Mouse (Mus musculus) midbrain, embryonic 15.5 days (tissue): ENCODE data around the gene Ftl1. TPM values are rescaled to one million over a fixed set of nuclear protein-coding genes. Genes with fewer than 3 reads are reported as not detected.

Source experiments
- ATAC-seq: fragments of 200-750 bp; cut with Nextera tagmentation; replicated peaks from 2 replicates; pipeline ENCODE4 v1.8.0; 2017; ENCODE audit warnings: moderate TSS enrichment
- H3K27ac ChIP-seq: fragments of 300-500 bp; sonication (generic); 2 replicates; pipeline ENCODE4 v1.5.1; 2015; ENCODE audit warnings: mild to moderate bottlenecking, inconsistent platforms
- H3K27me3 ChIP-seq: fragments of 300-500 bp; sonication (generic); replicated peaks from 2 replicates; pipeline ENCODE4 v1.6.1; 2015; ENCODE audit warnings: inconsistent platforms
- H3K36me3 ChIP-seq: fragments of 300-500 bp; sonication (generic); replicated peaks from 2 replicates; pipeline ENCODE4 v1.6.1; 2015; ENCODE audit warnings: inconsistent platforms
- H3K4me1 ChIP-seq: fragments of 300-500 bp; sonication (generic); 2 replicates; pipeline ENCODE4 v1.6.1; 2015; ENCODE audit warnings: inconsistent platforms
- H3K4me2 ChIP-seq: fragments of 300-500 bp; sonication (generic); 2 replicates; pipeline ENCODE4 v1.6.1; 2015; ENCODE audit warnings: inconsistent platforms, mild to moderate bottlenecking, moderate library complexity
- H3K4me3 ChIP-seq: fragments of 300-500 bp; sonication (generic); 2 replicates; pipeline ENCODE4 v1.5.1; 2015; ENCODE audit warnings: mild to moderate bottlenecking, inconsistent platforms
- H3K9ac ChIP-seq: fragments of 300-500 bp; sonication (generic); 2 replicates; pipeline ENCODE4 v1.6.1; 2015; ENCODE audit warnings: mild to moderate bottlenecking, inconsistent platforms
- H3K9me3 ChIP-seq: fragments of 300-500 bp; sonication (generic); 2 replicates; pipeline ENCODE4 v1.6.1; 2016; ENCODE audit warnings: inconsistent platforms
- WGBS: fragments of 180-500 bp; shearing (Covaris S2); methylation state at CpG from one replicate; pipeline ENCODE4 v1.1.7; 2015; ENCODE audit warnings: mixed read lengths; 5-methylcytosine and 5-hydroxymethylcytosine counted together
- polyA plus RNA-seq: library from polyadenylated mRNA; unstranded; fragments of >200 nt; fragmentation: Nextera tagmentation; extraction: Ambion mirVana; gene quantifications from 2 replicates; pipeline ENCODE4 v1.2.1, GENCODE M21; 2015

The Ftl1 gene
- polyA plus RNA-seq, 1 experiment from 2014 or later: 6,021 TPM

DNA sequence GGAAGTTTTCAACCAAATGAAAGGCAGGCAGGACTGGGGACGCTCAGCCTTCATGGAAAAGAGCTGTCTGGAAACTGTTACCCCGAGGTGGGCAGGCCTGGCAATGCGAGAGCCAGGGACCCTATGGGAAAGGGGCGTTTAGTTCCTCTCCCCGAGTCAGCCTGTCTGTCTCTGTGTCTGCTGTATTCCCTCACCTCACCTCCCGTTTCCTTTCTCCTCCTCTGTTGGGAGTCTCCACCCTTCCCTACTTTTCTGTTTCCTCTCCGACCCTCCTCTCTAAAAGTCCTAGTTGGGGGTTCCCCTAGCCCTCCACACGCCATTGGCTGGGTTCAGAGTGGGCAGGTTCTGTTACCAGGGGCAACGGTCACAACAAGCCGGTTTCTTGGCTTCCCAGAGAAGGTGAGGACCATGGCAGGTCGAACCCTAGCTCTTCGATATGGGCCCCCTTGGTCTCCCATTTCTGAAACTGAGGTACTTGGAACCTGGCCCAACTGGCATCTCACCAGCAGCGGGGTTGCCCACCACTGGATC lies 41.7 kb downstream of the Ftl1 start:
- H3K4me2 ChIP-seq: no peak overlapping the region
- whole genome bisulfite sequencing: 12% methylated on average over 13 of the region's 13 CpGs
- H3K4me3 ChIP-seq: no peak overlapping the region

DNA sequence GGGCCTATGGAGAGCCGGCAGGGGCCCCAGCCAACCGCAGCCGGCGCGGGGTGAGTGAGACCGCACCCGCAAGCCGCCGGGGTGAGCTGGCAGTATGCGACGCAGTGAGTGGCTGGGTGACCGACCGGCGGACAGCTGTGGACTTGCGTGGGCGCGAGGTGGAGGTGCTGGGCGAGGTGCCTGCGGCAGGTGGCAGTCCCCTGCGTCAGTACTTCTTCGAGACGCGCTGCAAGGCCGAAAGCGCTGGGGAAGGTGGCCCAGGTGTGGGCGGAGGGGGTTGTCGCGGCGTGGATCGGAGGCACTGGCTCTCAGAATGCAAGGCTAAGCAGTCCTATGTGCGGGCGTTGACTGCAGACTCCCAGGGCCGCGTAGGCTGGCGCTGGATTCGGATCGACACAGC lies 44.0 kb downstream of the Ftl1 start:
- H3K9ac ChIP-seq: no peak overlapping the region
- 8% methylated on average over 37 of the region's 37 CpGs for WGBS
- peaks cover 11% of the 10 kb centered on the region for H3K4me1 ChIP-seq
- H3K4me2 ChIP-seq: peak overlapping the region; percentile 20
- H3K36me3 ChIP-seq: no peaks in the 10 kb centered on the region
- no peak overlapping the region for H3K4me3 ChIP-seq
- ATAC-seq: no peak
- H3K9me3 ChIP-seq: no peaks in the 10 kb centered on the region
- H3K27ac ChIP-seq: no peak overlapping the region
- peaks cover 94% of the 10 kb centered on the region for H3K27me3 ChIP-seq

More for the DNA sequence above, 41.7 kb downstream of the Ftl1 start:
- peaks cover 11% of the 10 kb centered on the region for H3K4me1 ChIP-seq
- H3K36me3 ChIP-seq: peaks cover 17% of the 10 kb centered on the region
- H3K27ac ChIP-seq: no peak overlapping the region
- no peaks in the 10 kb centered on the region for H3K9me3 ChIP-seq
- no peak for ATAC-seq
- peaks cover 80% of the 10 kb centered on the region for H3K27me3 ChIP-seq
- no peak overlapping the region for H3K9ac ChIP-seq

DNA sequence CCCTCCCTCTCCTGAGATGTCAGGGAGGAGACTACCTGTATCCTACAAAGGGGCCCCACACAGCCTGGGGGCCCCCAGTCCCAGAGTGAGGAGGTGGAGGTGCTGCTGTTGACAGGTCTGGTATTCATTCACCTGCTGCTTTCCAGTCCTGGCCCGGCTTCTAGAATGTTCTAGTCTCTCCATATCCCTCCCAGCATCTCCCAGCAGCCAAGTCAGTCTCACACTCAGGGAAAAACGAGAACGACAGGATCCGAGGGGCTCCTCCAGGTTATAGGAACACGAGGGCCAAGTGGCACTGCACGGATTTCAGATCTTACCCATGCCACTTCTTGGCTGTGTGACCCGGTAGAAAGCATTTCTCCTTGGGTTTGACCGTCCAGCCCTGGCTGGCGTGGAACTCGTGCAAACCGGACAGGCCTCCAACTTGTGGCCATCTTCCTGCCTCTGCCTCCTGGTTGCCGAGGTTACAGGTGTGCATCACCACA lies 44.9 kb downstream of the Ftl1 start:
- peaks cover 94% of the 10 kb centered on the region for H3K27me3 ChIP-seq
- peaks cover 11% of the 10 kb centered on the region for H3K4me1 ChIP-seq
- H3K4me3 ChIP-seq: no peak overlapping the region
- H3K9me3 ChIP-seq: no peaks in the 10 kb centered on the region
- H3K36me3 ChIP-seq: no peaks in the 10 kb centered on the region
- no peak overlapping the region for H3K27ac ChIP-seq
- no peak overlapping the region for H3K4me2 ChIP-seq
- no peak overlapping the region for H3K9ac ChIP-seq
- WGBS: 38% methylated on average over 12 of the region's 12 CpGs
- ATAC-seq: no peak

DNA sequence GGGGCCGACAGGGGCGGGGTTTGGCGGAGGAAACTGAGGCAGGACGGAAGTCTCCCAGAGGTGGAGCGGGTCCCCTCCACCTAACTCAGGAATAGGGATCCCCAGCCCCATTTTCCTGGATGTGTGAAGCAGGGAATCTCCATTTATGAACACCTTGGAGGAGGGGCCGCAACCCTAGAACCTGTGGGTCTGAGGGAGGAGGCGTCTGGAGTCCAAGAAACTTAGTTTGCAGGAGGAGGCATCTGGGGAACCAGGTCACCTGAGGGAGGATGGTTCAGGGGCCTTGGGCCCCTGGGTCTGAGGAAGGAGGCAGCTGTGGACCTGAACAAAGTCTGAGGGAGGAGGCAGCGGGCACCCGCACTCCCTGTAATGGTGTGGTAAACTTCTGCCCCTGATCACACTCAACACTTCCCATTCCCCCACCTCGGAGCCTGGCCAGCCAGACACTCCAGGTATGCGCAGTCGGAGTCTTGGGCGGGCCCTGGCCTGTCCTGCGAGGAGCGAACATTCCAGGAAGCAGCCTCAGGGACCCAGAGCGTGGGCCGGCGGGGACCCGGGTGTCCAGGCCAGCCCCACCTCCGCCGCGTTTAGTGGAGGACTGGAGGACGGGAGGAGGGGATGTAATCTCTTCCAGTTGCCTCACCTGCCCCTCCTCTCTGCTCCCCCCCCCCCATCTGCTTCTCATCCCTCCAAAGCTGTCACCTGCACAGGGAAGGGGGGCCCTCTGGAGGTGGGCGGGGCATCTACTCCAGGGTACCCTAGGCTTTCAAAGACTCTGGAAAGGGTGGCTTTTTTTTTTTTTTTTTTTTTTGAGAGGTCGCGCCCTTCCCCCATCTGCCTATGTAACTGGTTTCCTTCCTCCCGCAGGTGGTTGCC lies 45.6 kb downstream of the Ftl1 start:
- 2% methylated on average over 26 of the region's 27 CpGs for WGBS
- peak overlapping the region; percentile 88 for H3K4me2 ChIP-seq
- peak; percentile 51 for ATAC-seq

DNA sequence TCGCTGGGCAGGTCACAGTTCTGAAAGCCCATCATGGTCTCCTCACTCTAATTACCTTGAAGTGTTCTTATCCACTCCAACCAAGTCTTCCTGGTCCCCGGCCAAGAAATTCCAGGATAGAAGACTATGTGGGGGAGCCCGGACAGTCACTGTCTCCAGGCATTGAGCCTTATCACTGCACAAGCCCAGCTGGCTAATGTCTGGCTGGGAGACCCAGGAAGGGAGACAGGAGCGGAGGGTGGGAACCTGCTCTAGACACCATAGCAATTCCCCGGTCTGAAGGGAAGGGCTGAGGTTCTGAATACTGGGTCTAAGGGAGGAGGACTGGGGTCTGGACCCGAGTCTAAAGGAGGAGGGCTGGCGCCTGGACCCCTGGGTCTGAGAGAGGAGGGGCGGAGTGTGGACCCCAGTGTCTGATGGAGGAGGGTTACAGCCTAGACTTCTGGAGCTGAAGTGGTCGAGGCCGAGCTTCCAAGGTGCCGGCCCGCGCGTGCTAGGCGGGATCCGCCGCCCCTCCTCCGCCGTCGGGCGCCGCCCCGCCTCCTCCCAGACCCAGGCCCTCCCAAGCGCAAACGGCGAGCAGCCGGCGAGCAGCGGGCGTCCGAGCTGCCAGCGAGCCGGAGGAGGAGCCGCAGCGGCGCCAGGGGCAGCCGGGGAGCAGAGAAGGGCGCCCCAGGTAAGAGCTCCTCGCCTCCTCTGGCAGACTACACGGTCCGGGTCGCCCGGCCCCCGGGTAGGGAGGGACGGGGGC lies 46.4 kb downstream of the Ftl1 start, which contains the start of gene Ntf5:
Gene Ntf5, plus strand, starts transcription at position 583 of the 751 bp plus-strand sequence.
- peak; percentile 62 for ATAC-seq
- Histone ChIP-seq H3K27ac (no peak within 1 kb of the TSS), H3K9me3 (no peaks in the 10 kb centered on the region), H3K9ac (peak within 1 kb of the TSS; percentile 46), H3K36me3 (no peaks in the 10 kb centered on the region), H3K4me3 (peak within 1 kb of the TSS; percentile 44), H3K27me3 (peaks cover 95% of the 10 kb centered on the region), H3K4me2 (peak within 1 kb of the TSS; percentile 88), H3K4me1 (peaks cover 11% of the 10 kb centered on the region)
- WGBS: 3% methylated on average over 35 of the region's 45 CpGs

More for the DNA sequence above, 45.6 kb downstream of the Ftl1 start:
- Histone ChIP-seq H3K9ac (peak overlapping the region; percentile 46), H3K4me1 (peaks cover 11% of the 10 kb centered on the region), H3K36me3 (no peaks in the 10 kb centered on the region), H3K4me3 (peak overlapping the region; percentile 44), H3K27me3 (peaks cover 95% of the 10 kb centered on the region), H3K27ac (no peak overlapping the region), H3K9me3 (no peaks in the 10 kb centered on the region)

DNA sequence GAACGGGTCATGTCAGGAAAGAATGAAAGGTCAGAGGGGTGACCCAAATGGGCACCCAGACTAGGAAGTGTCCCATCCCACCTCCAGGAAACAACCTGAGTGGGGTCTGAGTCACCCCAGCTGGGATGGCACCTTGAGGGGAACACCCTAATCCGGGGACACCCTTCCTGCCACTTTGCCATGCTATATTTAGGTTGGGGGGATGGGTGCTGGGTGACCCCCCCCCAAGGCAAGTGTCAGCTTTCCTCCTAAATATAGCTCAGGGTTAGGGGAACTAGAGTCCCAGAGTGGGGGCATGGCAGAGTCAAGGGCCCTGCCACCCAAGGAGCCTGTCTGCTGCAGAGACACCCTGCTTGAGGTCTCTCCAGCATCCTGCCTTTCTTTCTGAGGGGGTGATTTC lies 47.3 kb downstream of the Ftl1 start:
- Histone ChIP-seq H3K4me2 (no peak overlapping the region), H3K36me3 (no peaks in the 10 kb centered on the region), H3K9ac (no peak overlapping the region), H3K4me1 (peaks cover 11% of the 10 kb centered on the region), H3K27me3 (peaks cover 95% of the 10 kb centered on the region), H3K9me3 (no peaks in the 10 kb centered on the region), H3K27ac (no peak overlapping the region), H3K4me3 (no peak overlapping the region)
- no peak for ATAC-seq
- 90% methylated on average over 2 of the region's 2 CpGs for WGBS

DNA sequence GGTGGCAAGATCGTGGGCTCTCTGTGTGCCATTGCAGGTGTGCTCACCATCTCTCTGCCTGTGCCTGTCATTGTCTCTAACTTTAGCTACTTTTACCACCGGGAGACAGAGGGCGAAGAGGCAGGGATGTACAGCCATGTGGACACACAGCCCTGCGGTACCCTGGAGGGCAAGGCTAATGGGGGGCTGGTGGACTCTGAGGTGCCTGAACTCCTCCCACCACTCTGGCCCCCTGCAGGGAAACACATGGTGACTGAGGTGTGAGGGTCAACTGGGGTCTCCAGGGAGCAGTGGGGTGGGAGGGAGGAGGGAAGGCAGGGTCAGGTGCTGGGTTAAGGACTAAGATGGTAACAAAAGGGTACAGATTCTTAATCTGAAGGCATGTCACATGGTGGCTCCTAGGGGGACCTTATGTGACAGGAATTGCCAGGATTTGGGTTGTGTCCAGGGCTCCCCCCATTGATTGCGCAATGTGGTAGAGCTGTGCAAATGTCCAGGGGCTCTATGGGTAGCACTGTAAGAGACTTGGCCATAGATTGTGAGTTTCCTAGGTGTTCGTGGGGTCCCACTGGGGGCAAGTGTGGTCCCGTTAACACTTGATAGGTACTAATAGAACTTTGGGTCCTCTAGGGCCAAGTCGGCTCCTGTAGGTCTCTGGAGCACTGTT lies 50.1 kb downstream of the Ftl1 start:
- no peak overlapping the region for H3K4me3 ChIP-seq
- WGBS: 85% methylated on average over 8 of the region's 8 CpGs

DNA sequence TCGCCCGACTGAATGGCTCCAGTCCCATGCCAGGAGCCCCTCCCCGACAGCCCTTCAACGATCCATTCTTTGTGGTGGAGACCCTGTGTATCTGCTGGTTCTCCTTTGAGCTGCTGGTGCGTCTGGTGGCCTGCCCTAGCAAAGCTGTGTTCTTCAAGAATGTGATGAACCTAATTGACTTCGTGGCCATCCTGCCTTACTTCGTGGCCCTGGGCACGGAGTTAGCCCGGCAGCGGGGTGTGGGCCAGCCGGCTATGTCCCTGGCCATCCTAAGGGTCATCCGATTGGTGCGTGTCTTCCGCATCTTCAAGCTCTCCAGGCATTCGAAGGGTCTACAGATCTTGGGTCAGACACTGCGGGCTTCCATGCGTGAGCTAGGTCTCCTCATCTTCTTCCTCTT lies 50.7 kb downstream of the Ftl1 start:
- H3K4me1 ChIP-seq: peaks cover 16% of the 10 kb centered on the region
- ATAC-seq: no peak
- peaks cover 90% of the 10 kb centered on the region for H3K27me3 ChIP-seq
- H3K27ac ChIP-seq: no peak overlapping the region
- WGBS: 86% methylated on average over 17 of the region's 17 CpGs
- H3K36me3 ChIP-seq: no peaks in the 10 kb centered on the region
- H3K4me2 ChIP-seq: no peak overlapping the region
- H3K9me3 ChIP-seq: no peaks in the 10 kb centered on the region
- H3K9ac ChIP-seq: no peak overlapping the region
- no peak overlapping the region for H3K4me3 ChIP-seq

More for the DNA sequence above, 50.1 kb downstream of the Ftl1 start:
- Histone ChIP-seq H3K4me1 (peaks cover 20% of the 10 kb centered on the region), H3K4me2 (no peak overlapping the region), H3K36me3 (no peaks in the 10 kb centered on the region), H3K9ac (no peak overlapping the region), H3K27me3 (peaks cover 96% of the 10 kb centered on the region), H3K9me3 (no peaks in the 10 kb centered on the region), H3K27ac (no peak overlapping the region)
- ATAC-seq: no peak

DNA sequence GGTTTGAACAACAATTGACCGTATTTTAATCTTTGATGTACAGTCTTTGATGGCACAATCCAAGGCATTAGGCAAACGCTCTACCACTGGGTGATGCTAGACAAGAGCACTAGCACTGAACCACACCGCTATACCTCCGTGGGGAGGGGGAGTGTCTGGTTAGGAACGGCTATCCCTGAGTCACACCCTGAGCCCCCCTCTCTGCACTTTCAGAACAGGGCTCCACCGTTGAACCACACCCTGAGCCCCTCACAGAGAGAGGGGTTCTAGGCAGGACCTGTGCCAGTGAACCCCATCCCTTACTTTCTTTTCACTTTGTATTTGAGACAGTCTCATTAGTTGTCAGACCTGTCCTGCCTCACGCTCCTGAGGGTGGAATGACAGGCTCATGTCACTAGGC lies 51.3 kb downstream of the Ftl1 start:
- no peak overlapping the region for H3K4me2 ChIP-seq
- ATAC-seq: no peak
- H3K4me1 ChIP-seq: peaks cover 10% of the 10 kb centered on the region
- H3K36me3 ChIP-seq: no peaks in the 10 kb centered on the region
- H3K4me3 ChIP-seq: no peak overlapping the region
- H3K9me3 ChIP-seq: no peaks in the 10 kb centered on the region
- peaks cover 84% of the 10 kb centered on the region for H3K27me3 ChIP-seq
- no peak overlapping the region for H3K9ac ChIP-seq
- 72% methylated on average over 7 of the region's 7 CpGs for WGBS
- no peak overlapping the region for H3K27ac ChIP-seq
